Mouse (Mus musculus) testis, adult 2 months (tissue): ENCODE measurements around the gene Wdr54.

Source experiments
- CTCF ChIP-seq: fragments of 200-500 bp; IDR thresholded peaks from 2 replicates; pipeline ENCODE4 v1.5.1; 2012; ENCODE audit warnings: low read depth, mild to moderate bottlenecking, inconsistent platforms, low read length, moderate library complexity; ENCODE audit not compliant: control insufficient read depth, insufficient read depth, insufficient replicate concordance
- POLR2A ChIP-seq: fragments of 200-500 bp; IDR thresholded peaks from 2 replicates; pipeline ENCODE4 v1.6.1; 2012; ENCODE audit warnings: low read depth, mild to moderate bottlenecking, inconsistent platforms, low read length, moderate library complexity; ENCODE audit not compliant: control insufficient read depth

GRCm38 (mm10) chr6:83197345-83198004 is 41.3 kb upstream of the Wdr54 start:
- TF ChIP-seq CTCF (no peak), POLR2A (no peak)
